Mouse (Mus musculus) forelimb bud, embryonic 11.5 days (tissue): ENCODE results near the gene Gm43720.
"Not testable (repeated sequence)": the region's sequence is repeated elsewhere in the genome, so short reads cannot be mapped to it uniquely, and the experiment has no call there.

Source experiments
- DNase-seq: peaks from one replicate; pipeline ENCODE4 v3.0.0-alpha.2; 2012; ENCODE audit warnings: low read depth, low spot score

Gm43720 gene

DNA sequence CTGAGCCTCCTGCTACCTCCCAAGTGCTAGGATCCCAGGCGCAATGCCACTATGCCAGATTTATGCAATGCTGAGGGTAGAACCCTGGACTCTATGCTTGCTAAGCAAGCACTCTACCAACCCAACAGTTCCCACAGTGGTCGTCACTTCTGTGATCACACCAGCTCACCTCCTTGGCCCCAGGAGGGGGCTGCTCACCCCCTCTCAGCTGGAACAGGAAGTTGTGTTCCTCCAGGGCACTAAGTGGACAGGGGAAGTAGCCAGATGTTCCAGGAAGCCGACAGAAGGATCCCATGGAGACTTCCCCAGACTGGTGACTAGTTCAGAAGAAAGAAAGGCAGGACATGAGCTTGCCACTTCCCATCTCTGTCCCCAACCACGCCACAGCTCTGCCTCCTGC lies 17.8 kb downstream of the Gm43720 start:
- no peak for DNase-seq

DNA sequence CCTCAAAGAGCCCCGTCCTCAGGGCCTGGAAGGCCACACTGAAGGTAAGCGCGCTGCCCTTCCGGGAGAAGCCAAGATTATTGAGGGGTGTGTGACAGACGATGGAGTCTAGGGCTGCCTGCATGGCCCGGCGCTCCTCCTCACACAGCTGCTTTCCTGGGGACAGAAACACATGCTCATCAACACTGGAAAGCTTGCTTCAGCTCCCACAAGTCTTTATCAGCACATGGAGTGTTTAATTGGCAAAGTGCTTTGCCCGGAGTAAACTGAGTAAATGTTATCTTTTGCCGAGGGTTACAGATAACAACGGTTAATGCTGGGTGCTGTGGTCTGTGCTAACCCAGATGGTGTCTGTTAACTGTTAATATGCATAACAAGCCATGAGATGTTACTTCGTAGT lies 18.9 kb downstream of the Gm43720 start:
- DNase-seq = no peak

DNA sequence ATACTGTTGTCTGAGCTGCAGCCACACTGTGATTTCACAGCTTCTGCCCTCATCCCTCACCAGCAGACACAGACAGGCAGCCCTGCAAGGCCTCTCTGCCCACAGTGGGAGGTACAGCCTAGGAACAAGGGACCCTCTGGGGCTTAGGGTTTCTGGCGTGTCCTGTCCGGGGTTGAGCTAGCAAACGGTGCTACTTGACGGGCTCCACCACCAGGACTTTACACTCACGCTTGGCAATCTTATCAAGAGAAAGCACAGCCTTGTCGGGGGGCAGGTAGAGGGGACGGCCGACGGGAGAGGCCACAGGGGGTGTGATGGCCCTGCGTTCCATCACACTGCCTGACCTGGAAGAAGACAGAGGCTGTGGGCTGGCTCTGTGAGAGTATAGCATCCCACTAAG lies 19.7 kb downstream of the Gm43720 start:
- DNase-seq = no peak

DNA sequence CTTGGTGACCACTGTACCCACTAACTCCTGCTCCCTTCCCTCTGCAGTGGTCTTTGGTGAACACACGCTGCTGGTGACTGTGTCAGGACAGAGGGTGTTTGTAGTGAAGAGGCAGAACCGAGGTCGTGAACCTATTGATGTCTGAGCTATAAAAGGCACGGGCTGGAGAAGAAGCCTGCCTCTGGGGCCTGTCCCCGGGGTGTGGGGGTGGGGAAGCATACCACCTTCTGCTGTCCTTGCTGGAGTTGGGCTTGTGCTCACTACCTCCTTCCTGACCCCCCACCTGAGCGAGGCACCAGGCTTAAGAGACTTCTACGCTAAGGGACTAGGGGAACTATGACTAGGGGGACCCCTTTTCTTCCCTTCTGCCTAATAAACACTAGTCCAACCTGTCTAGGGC lies 20.8 kb downstream of the Gm43720 start:
- no peak for DNase-seq

DNA sequence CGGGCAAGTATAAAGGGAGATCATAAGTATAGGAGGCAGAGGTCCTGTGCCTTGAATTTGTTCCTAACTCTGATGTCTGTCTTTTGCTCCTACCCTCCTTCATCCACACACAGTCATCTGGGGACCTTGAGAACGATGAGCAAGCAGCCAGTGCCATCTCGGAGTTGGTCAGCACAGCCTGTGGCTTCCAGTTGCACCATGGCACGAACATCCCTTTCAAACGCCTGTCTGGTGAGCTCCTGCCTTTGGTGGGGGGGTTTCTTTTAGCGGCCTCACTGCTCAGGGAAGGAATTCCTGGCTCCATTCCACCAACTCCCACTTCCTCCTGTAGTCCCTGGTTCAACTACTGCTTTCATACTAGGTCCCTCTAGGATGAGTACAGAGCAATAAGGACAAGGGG lies 21.2 kb downstream of the Gm43720 start:
- no peak for DNase-seq

DNA sequence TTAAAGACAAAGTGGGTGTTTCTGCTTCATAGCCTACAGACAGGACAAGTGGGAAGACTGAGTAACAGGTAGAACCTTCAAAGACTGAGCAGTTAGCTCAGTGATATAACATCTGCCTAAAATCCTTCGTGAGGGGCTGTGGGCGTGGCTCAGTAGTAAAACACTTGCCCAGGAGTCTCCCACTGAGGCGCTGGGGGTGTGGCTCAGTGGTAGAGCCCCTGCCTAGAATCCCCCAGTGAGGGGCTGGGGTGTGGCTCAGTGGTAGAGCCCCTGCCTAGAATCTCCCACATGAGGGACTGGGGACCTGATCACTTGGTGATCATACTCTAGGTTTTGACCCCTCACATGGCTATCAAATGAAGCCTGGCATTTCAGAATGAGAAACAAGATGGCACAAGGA lies 21.7 kb downstream of the Gm43720 start:
- no peak for DNase-seq

DNA sequence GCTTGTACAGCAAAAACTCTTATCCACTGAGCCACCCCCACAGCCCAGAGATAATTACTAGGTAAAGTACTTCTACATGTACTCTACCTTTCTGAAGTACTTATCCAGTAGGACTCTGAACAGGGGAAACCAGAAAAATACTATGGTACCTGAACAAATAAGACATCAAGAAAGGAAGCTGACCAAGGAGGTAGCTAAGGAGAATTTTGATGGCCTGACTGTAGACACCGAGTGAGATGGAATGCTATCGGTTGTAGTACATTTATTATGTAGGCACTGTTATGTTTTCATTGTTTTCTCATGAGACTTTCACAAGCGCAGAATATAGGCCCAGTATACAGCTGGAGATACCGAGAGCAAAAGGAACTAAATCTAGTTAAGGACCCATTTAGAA lies 22.2 kb downstream of the Gm43720 start:
- DNase-seq = no peak

DNA sequence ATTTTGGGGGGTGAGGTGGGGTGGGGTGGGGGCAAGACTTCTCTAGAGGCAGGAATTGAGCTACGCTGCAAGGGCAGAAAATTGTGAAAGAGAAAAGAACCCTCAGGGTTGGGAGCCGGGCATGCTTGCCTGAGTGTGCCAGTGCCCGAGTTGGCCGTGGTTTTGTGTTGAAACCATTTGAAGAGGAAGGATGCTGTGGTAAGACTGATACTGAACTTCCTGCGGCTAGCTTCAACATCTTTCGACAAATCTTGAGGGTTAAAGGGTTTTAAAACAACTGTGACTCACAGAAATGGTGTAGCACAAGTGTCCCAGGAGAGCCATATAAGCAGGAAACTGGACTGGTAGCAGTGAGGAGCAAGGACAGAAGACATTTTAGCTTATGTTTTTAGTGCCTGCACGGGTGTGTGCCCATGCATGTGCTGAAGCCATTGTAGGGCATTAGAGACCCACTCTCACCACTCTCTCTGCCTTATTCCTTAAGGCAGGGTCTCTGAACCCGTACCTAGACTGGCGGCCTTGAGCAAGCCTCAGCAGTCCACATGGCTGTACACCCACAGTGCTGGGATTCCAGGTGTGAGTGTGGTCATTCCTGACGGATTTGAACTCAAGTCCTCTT lies 22.7 kb downstream of the Gm43720 start:
- DNase-seq = no peak

DNA sequence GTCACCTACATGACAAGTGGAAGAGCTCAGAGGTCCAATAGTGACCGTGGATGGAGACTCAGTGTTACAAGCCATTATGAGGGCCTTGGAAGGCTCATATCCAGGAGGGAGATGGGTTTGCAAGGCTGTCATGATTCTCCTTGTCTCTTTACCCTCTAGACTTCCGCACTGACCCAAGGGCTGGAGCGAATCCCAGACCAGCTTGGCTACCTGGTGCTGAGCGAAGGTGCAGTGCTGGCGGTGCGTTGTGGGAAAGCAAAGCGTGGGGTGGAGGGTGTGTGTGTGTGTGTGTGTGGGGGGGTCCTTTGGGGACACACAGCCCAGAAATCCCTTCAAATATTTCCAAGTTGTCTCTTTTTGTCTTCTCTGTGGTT lies 23.7 kb downstream of the Gm43720 start:
- no peak for DNase-seq

DNA sequence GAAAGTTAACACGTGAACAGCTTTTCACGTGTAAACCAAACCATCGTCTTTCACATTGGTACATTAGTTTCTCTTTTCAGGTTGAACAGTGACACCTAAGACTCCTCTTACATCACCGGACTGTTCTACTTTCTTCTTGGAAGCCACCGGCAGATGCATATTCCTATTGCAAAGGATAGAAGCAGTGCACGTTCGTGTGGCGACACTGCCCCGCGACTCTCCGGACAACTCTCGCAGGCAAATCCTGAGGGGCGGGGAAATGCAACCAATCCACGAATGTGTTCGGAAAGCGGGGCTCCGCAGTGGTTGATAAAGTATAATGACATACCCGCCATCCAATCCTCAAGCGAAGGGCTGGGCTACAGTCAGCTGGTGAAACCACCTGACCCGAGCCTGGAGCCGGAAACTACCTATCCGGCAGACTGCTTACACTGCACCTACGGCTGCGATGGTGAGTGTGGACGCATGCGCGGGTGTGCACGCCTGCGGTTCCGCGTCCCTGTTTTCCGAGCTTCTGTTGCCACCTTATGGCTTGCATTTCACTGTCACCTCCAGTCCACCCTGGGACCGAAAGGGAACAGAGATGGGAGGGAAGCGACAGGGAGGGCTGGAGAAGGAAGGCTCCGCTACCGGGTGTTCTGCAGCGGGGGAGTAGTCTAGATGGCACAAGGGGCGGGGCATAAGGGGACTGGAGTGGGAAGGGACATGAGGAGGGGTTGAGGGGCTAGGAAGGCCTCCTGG lies 24.2 kb downstream of the Gm43720 start, which contains the start of gene Lamtor4:
Gene Lamtor4 (plus strand): TSS at position 130 of the 741 bp plus-strand sequence.
- peak; percentile 94 for DNase-seq

DNA sequence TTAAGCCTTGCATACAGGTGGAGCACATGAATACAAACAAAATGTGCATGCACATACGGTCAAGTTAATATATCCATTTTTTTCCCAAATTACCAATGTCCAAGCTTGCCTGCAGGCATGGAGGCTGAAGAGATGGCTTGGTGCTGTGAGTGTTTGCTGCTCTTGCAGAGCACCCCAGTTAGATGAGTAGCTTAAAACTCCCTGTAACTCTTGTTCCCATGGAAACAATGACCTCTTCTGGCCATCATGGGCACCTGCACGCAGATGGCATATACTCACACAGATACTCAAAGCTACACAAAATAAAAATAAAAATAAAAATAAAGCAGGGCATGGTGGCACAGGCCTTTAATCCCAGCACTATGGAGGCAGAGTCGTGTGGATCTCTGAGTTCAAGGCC lies 26.7 kb downstream of the Gm43720 start:
- DNase-seq = no peak

DNA sequence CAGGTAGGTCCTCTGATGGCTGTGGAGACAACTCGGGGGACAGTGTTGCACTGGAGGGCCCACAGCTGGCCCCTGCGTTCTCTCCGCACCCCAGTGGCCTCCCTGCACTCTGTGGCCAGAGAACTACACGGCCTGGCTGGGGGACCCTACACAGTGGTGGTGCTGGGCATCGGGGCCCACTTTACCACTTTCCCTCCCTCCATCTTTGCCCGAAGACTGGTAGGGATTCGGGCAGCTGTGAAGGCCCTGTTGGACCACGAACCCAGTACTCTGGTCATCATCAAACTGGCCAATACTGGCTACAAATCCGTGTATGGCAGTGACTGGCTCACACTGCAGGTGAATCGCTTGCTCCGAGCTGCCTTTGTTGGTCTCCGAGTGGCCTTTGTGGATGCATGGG lies 28.6 kb downstream of the Gm43720 start:
- no peak for DNase-seq

DNA sequence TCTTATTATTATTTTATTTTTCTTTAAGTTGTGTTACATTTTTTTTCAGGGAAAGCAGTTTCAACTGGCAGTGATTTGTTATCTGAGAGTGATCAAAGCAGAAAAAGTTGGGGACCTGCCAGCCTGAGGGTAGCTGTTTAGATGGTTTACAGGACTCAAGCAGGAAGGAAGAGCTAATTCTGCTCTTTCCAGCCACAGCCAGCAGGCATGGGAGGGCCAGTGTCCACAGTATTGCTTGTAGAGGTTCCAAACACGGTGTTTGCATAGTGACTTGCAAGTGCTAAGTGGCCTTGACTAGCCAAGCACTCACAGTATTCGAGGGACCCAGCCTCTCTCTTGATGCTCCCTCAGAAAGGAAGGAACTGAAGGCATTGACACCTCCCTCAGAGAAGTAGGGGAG lies 38.2 kb downstream of the Gm43720 start:
- DNase-seq = no peak

DNA sequence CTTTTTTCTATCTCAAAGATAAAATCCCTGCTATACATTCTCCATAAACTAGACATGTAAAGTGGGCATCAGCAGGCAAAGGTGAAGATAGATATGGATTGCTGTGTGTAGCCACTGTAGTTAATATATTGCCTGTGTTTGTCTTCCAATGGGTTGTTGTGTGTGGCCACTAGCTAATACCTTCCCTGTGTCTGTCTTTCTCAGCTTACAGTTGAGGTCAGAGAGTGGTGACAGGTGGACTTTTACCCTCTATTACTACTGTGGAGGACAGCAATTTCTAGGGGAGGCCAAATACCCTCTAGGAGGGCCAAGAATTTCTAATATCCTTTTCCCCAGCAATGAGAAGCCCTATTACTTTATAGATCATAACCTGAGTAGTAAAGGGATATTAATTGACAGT lies 45.5 kb downstream of the Gm43720 start:
- DNase-seq = no peak

DNA sequence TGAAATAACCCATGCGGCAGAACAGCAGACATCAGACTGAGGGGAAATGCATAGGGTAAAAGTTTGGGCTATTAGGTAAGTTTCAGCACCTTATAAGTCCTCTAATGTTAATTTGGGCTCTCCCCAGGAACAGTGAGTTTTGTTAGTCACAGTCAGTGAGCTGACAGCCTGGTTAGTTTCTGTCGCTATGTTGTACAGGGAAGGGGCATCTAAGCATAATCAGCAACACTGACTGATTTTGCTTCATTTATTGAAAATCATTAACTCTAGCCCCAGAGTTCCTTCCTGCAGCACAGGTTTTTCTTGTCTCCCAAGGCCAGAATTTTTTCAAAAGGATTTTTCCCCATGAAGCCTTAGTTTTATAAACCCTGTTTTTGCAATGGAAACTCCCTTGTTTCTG lies 46.0 kb downstream of the Gm43720 start:
- DNase-seq = no peak

DNA sequence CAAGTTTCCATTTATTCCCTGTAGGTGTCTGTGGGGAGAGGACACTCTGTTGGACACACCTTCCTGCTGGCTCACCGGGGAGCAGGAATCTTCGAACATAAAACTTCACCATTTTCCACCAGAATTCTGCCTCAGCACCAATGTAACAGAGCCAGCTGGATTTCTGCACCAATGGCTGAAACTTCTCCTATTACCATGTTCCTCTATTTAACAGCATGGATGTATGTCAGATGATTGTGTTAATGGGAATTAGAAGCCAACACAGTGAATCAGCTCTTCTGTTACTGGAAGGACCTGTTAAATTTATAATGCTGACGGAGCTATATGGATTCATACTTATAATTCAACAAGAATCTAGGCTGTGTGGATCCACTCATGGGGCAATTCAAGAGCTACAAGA lies 50.2 kb downstream of the Gm43720 start:
- no peak for DNase-seq

DNA sequence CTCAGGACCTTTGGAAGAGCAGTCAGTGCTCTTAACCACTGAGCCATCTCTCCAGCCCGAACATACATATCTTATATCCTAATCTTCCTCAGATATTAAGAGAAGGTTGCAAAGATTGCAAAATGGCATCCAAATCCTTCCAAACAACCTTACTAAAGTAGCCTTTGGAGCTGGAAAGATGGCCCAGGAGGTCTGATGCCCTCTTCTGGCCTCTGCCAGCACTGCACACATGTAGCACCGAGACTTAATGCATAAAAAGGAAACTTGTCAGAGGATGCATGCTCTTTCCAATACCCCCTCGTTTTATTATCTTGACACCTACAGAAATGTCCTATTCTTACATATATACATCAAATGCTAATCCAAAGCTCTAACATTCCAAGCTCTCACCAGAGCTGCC lies 51.7 kb downstream of the Gm43720 start:
- DNase-seq = no peak

DNA sequence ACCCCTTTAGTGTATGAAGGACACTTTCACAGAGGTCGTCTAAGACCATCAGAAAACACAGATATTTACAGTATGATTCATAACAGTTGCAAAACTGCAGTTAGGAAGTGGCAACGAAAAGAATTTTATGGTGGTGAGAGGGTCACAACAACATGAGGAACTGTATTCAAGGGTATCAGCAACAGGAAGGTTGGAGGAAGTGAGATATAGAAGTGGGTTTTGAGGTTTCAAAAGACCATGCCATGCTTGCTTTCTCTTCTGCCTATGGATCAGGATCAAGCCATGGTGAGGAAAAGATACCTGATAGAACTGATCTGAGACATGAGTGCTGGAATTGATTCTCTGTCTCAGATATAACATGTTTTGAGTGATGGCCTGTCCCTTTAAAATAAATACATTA lies 52.4 kb downstream of the Gm43720 start:
- DNase-seq = no peak

DNA sequence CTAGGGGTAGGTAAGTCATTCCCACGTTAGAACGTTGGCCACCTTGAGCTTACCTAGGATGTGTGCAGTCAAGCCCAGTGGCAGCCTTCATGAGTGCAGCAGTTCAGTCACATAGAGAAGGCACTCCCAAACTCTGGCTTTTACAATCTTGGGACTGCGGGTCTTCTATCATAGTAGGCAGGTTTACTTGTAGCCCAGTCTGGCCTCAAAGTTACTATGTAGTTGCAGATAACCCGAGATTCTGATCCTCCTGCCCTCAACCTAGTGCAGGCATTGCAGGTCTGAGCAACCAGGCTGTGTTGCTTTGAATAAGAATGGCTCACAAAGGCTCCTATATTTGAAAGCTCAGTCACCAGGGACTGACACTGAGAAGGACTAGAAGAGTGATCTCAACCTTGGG lies 53.3 kb downstream of the Gm43720 start:
- DNase-seq = no peak

DNA sequence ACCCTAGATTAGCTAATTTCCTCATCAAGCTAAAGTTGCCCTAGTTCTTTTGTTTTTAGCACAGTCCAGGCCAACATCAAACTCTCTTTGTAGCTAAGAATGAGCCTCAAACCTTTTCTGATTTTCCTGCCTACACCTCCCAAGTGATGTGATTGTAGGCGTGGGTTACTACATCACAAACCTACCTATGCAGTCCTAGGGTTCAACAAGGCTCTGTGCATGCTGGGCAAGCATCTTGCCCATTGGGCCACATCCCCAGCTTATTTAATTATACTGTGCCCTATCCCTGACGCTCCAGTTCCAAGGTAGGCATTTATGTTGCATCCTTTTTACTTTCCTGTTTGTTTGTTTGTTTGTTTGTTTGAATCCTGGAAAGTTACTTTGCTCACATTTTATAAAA lies 54.1 kb downstream of the Gm43720 start, which contains the start of gene Nxpe5:
Gene Nxpe5 (plus strand): TSS at position 199 of the 400 bp plus-strand sequence.
- no peak for DNase-seq

DNA sequence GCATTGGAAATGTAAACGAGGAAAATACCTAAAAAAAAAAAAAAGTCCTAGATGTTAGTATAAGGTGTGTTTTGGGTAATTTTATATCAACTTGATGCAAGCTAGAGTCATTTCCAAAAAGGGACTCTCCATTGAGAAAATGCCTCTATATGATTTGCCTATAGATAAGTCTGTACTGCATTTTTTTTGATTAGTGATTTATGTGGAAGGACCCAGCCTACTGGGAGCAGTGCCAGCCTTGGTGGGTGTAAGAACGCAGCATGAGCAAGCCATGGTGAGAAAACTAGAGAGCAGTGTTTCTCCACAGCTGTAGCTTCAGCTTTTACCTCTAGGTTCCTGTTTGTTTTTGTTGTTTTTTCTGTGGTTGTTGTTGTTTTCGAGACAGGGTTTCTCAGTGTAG lies 56.5 kb downstream of the Gm43720 start:
- DNase-seq = no peak

DNA sequence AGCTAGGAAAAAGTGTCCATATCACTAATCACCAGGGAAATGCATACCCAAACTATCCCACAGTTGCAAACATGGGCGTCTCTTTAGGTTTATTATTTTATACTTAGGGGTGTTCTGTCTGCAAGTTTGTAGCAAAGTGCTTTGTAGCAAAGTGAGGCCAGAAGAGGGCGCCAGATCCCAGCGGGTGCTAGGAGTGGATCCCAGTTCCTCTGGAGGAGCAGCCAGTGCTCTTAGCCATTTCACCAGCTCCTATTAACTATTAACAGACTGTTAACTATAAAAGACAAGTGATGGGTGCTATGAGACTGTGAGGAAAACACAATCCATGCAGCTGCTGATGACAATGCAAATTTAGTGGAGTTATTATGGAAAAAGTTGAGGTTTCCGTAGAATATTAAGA lies 57.6 kb downstream of the Gm43720 start:
- DNase-seq = peak; percentile 61

DNA sequence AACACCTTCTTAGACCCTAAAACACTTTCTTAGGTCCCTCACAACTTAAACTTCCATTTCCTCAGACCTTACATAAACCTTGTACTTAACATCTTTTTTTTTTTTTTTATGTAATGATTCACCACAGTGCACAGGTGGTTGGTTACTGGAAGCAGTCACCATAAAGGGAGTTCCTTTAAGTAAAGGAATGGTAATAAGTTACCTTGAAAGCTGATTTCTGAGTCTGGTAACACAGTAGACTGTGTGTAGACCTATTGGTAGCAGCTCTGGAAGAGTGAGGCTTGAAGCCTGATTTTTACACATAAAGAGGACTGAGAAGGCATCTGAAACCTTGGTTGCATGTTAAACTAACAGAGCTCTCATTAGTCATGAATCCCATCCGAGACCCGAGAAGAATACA lies 59.9 kb downstream of the Gm43720 start:
- no peak for DNase-seq

DNA sequence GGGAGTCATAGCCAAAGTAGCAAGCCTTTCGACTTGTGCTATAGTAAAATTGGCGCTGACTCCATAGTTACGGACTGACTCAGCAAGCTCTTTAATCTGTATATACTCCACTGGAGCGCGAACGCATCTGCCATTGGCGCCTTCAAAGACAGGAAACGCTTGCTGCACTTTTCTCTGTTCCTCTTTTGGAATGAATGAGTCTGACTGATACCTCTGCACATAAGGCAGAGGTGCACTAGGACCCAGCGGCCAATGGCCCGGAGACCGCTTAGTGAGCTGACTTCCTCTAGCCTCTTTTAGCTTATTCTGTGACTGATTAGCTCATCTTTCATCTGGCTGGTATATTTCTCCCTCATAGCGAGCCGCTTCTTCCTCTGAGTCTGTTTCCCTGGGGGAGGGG lies 63.1 kb downstream of the Gm43720 start:
- not testable (repeated sequence) for DNase-seq
